Mouse (Mus musculus) frontal cortex, adult 2 months (tissue): ENCODE data around the gene Trappc2. TPM values are rescaled to one million over a fixed set of nuclear protein-coding genes. Genes with fewer than 3 reads are reported as not detected.

ENCODE experiments used
- polyA plus RNA-seq: library from polyadenylated mRNA; depleted of rRNA; stranded (reverse); fragments of >200 nt; gene quantifications from 2 replicates; pipeline ENCODE4 v1.2.3, GENCODE M21; 2012; rRNA removed

Trappc2 gene
- polyA plus RNA-seq, 1 experiment: 49.6 TPM

Other genes starting within 250 kb of the Trappc2 start
- gene Gpm6b, start 201.7 kb upstream of the Trappc2 start, polyA plus RNA-seq: 576 and 615 TPM in 2 replicates
- gene Ofd1, start 130 bp downstream of the Trappc2 start, polyA plus RNA-seq: 4.8 and 6.0 TPM in 2 replicates
- gene Rab9, start 39.3 kb downstream of the Trappc2 start, polyA plus RNA-seq: 32.8 and 35.5 TPM in 2 replicates
- gene Tceanc, start 78.0 kb downstream of the Trappc2 start, polyA plus RNA-seq: 1.5 and 2.1 TPM in 2 replicates
- gene Egfl6, start 145.1 kb downstream of the Trappc2 start, polyA plus RNA-seq: 1.6 TPM in 2 replicates